Mouse (Mus musculus): ENCODE results near the gene Scyl1. TPM values are rescaled to one million over a fixed set of nuclear protein-coding genes. Genes with fewer than 3 reads are reported as not detected.
A peak's percentile ranks its signal among the peaks of the same experiment; 100 is the strongest.

Gene Scyl1
- polyA plus RNA-seq, 1 experiment from 2014 or later = 48.8 TPM

DNA sequence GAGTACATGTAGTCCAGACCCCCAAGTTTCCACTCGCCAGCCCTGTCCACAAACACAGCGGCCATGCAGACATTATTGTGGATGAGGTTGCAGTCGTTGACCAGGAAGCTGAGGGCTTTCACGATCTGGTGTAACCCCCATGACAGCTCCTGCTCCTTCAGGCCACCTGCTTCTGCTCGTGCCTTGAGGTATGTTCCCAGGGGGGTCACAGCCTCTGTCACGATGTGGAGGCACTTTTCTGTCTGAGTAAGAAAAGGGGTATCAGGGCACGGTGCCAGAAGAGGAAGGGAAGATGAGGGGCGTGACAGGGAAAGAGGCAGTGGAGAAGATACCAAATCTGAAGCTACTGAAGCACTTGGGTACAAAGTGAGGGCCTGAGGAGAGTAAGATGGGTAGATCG lies 908 bp downstream of the Scyl1 start:
- Histone ChIP-seq H3K27ac (ENCODE audit: low read depth, low read length) (peak overlapping the region; percentile 87), H3K4me3 (ENCODE audit: low read depth, low read length) (peak overlapping the region; percentile 76), H3K4me1 (replicated peaks; ENCODE audit: control insufficient read depth, insufficient read depth, low read length) (0 out of 2 replicates have a peak, but pooled peaks cover 5% of the 10 kb centered on the region), H3K36me3 (ENCODE audit: control insufficient read depth, insufficient read depth) (peaks cover 37% of the 10 kb centered on the region), H3K9ac (ENCODE audit: low read depth, low read length) (peak overlapping the region; percentile 92), H3K9me3 (ENCODE audit: control insufficient read depth) (no peaks in the 10 kb centered on the region), H3K27me3 (replicated peaks; ENCODE audit: control insufficient read depth, insufficient read depth, low read length) (no peaks in the 10 kb centered on the region), H3K4me2 (replicated peaks; ENCODE audit: low read depth) (peak overlapping the region; percentile 86)
- no peak for ATAC-seq
- no peak for TF ChIP-seq CTCF (IDR thresholded peaks at IDR 0.05; ENCODE audit: low read depth)
- WGBS = 32% methylated on average over 9 of the region's 9 CpGs

DNA sequence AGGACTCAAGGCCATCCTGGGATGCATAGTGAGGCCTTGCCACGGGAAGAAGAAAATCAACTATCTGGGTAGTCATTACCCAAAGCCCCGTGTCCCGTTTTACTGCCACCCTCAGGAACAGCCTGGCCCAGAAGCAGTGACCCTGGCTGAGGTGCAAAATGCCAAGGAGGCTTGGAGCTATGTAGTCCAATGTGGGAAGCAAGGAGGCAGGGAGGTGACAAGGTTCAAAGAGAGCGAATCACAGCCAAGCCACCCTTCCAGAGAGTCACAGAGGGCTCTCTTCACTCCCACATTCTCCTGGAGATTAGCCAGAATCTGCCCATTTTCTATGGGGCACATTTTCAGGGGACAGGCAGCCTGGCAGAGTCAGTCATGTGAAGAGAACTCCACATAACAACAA lies 3.9 kb downstream of the Scyl1 start:
- H3K36me3 ChIP-seq (ENCODE audit: control insufficient read depth, insufficient read depth) = peaks cover 63% of the 10 kb centered on the region
- no peak overlapping the region for H3K9ac ChIP-seq (ENCODE audit: low read depth, low read length)
- H3K4me3 ChIP-seq (ENCODE audit: low read depth, low read length) = no peak overlapping the region
- H3K27ac ChIP-seq (ENCODE audit: low read depth, low read length) = no peak overlapping the region
- H3K9me3 ChIP-seq (ENCODE audit: control insufficient read depth) = no peaks in the 10 kb centered on the region
- H3K4me1 ChIP-seq (replicated peaks; ENCODE audit: control insufficient read depth, insufficient read depth, low read length) = 0 out of 2 replicates have a peak, but pooled peaks cover 5% of the 10 kb centered on the region
- ATAC-seq = no peak
- TF ChIP-seq CTCF (IDR thresholded peaks at IDR 0.05; ENCODE audit: low read depth) = no peak
- WGBS = 84% methylated on average over 4 of the region's 4 CpGs
- H3K27me3 ChIP-seq (replicated peaks; ENCODE audit: control insufficient read depth, insufficient read depth, low read length) = no peaks in the 10 kb centered on the region
- no peak overlapping the region for H3K4me2 ChIP-seq (replicated peaks; ENCODE audit: low read depth)

DNA sequence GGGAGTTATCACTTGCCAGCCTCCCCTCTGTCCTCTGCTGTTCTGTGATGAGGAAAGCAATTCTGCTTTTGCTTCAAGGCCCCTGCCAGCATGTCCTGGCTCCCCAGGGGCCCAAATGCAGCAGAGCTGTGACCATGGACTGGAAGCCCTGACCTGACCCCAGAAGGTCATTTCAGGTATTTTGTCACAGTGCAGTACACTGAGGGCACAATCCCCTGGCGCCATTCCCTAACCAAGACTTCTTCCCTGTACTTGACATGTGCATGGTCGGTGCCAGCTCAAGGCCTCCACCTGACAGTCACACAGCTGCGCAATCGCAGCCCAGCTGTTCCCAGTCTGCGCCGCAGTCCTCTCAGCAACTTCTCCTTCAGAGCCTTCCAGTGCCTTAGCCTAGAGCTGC lies 8.1 kb downstream of the Scyl1 start:
- H3K4me1 ChIP-seq (replicated peaks; ENCODE audit: control insufficient read depth, insufficient read depth, low read length) = no peaks in the 10 kb centered on the region
- peaks cover 89% of the 10 kb centered on the region for H3K36me3 ChIP-seq (ENCODE audit: control insufficient read depth, insufficient read depth)
- no peak for ATAC-seq
- no peak overlapping the region for H3K4me3 ChIP-seq (ENCODE audit: low read depth, low read length)
- WGBS = 95% methylated on average over 6 of the region's 6 CpGs
- no peaks in the 10 kb centered on the region for H3K27me3 ChIP-seq (replicated peaks; ENCODE audit: control insufficient read depth, insufficient read depth, low read length)
- TF ChIP-seq CTCF (IDR thresholded peaks at IDR 0.05; ENCODE audit: low read depth) = no peak
- no peak overlapping the region for H3K4me2 ChIP-seq (replicated peaks; ENCODE audit: low read depth)
- no peak overlapping the region for H3K27ac ChIP-seq (ENCODE audit: low read depth, low read length)
- H3K9me3 ChIP-seq (ENCODE audit: control insufficient read depth) = no peaks in the 10 kb centered on the region
- H3K9ac ChIP-seq (ENCODE audit: low read depth, low read length) = no peak overlapping the region

DNA sequence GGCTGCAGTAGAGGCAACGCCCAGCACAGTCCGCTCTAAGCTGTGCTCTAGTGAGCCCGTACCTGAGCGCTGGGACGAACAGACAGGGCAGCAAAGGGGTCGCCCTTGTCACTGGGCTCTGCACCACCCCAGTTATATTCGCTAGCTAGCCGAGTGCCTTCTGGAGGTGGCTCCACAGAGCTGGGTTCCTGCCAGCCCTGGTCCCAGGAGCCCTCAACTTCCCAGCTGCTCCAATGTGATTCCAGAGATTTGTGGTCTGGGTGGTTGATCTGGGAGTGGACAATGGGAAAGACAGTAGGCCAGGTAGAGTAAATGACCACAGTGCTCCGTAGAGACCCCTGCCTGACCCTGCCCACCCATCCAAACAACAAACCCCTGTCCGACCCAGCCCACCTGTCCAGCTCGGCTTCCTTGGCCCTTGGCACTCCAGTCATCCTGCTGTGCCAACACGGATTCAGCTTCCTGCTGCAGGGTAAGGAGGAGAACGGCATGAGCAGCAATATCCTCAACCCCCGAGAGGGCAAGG lies 12.3 kb downstream of the Scyl1 start:
- no peak overlapping the region for H3K4me2 ChIP-seq (replicated peaks; ENCODE audit: low read depth)
- peaks cover 68% of the 10 kb centered on the region for H3K36me3 ChIP-seq (ENCODE audit: control insufficient read depth, insufficient read depth)
- 0 out of 2 replicates have a peak, but pooled peaks cover 6% of the 10 kb centered on the region for H3K27me3 ChIP-seq (replicated peaks; ENCODE audit: control insufficient read depth, insufficient read depth, low read length)
- no peaks in the 10 kb centered on the region for H3K4me1 ChIP-seq (replicated peaks; ENCODE audit: control insufficient read depth, insufficient read depth, low read length)
- H3K4me3 ChIP-seq (ENCODE audit: low read depth, low read length) = no peak overlapping the region
- no peaks in the 10 kb centered on the region for H3K9me3 ChIP-seq (ENCODE audit: control insufficient read depth)
- 93% methylated on average over 14 of the region's 14 CpGs for WGBS
- ATAC-seq = no peak
- H3K9ac ChIP-seq (ENCODE audit: low read depth, low read length) = no peak overlapping the region
- no peak overlapping the region for H3K27ac ChIP-seq (ENCODE audit: low read depth, low read length)
- no peak for TF ChIP-seq CTCF (IDR thresholded peaks at IDR 0.05; ENCODE audit: low read depth)

DNA sequence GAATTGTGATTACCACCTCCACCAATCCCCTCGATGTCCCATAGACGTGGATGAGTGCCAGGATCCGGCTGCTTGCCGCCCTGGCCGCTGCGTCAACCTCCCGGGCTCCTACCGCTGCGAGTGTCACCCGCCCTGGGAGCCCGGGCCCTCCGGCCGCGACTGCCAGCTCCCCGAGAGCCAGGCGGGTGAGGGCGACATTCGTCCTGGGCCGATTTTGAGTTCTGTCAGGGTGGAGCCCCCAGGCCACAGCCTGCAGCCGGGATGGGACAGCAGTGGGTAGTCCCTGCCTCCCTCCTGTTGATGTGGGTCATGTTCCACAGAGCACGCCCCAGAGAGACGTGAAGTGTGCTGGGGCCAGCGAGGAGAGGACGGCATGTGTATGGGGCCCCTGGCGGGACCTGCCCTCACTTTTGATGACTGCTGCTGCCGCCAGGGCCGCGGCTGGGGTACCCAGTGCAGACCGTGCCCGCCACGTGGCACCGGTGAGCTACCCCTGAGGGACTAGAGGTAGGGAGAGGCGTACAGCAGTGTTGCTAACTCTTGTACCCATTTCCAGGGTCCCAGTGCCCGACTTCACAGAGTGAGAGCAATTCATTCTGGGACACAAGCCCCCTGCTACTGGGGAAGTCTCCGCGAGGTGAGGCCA lies 14.1 kb downstream of the Scyl1 start:
- H3K9me3 ChIP-seq (ENCODE audit: control insufficient read depth) = no peaks in the 10 kb centered on the region
- H3K36me3 ChIP-seq (ENCODE audit: control insufficient read depth, insufficient read depth) = peaks cover 60% of the 10 kb centered on the region
- no peak overlapping the region for H3K9ac ChIP-seq (ENCODE audit: low read depth, low read length)
- ATAC-seq = no peak
- no peak overlapping the region for H3K4me3 ChIP-seq (ENCODE audit: low read depth, low read length)
- 40% methylated on average over 35 of the region's 36 CpGs for WGBS
- H3K4me1 ChIP-seq (replicated peaks; ENCODE audit: control insufficient read depth, insufficient read depth, low read length) = no peaks in the 10 kb centered on the region
- no peak for TF ChIP-seq CTCF (IDR thresholded peaks at IDR 0.05; ENCODE audit: low read depth)
- no peak overlapping the region for H3K27ac ChIP-seq (ENCODE audit: low read depth, low read length)
- peak overlapping the region; percentile 37 for H3K4me2 ChIP-seq (replicated peaks; ENCODE audit: low read depth)
- 0 out of 2 replicates have a peak, but pooled peaks cover 6% of the 10 kb centered on the region for H3K27me3 ChIP-seq (replicated peaks; ENCODE audit: control insufficient read depth, insufficient read depth, low read length)

DNA sequence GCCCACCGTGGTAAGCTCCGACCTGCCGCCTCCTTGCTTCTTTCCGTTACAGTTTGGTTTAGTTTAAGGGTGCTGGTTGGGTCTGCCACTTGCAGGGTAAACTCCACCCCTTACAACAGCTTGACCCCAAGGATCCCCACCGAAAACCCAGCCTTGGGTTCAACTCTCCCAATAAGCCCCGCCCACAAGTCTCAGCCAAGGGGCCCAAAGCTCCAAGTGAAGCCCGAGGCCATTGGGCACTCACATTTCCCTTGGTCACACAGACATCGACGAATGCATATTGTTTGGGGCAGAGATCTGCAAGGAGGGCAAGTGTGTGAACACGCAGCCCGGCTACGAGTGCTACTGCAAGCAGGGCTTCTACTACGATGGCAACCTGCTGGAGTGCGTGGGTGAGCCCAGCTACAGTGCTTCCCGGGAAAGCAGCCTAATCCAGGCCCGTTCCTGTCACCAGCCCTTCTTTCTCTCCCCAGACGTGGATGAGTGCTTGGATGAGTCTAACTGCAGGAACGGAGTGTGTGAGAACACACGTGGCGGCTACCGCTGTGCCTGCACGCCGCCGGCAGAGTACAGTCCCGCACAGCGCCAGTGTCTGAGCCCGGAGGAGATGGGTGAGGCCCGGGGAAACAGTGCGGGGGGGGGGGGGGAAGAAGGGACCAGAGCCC lies 14.8 kb downstream of the Scyl1 start:
- no peak overlapping the region for H3K27ac ChIP-seq (ENCODE audit: low read depth, low read length)
- no peak overlapping the region for H3K4me3 ChIP-seq (ENCODE audit: low read depth, low read length)
- WGBS = 35% methylated on average over 28 of the region's 29 CpGs
- H3K27me3 ChIP-seq (replicated peaks; ENCODE audit: control insufficient read depth, insufficient read depth, low read length) = 0 out of 2 replicates have a peak, but pooled peaks cover 6% of the 10 kb centered on the region
- peak overlapping the region; percentile 37 for H3K4me2 ChIP-seq (replicated peaks; ENCODE audit: low read depth)
- H3K9me3 ChIP-seq (ENCODE audit: control insufficient read depth) = no peaks in the 10 kb centered on the region
- 0 out of 2 replicates have a peak, but pooled peaks have one; percentile 37 for ATAC-seq
- no peak overlapping the region for H3K9ac ChIP-seq (ENCODE audit: low read depth, low read length)
- H3K4me1 ChIP-seq (replicated peaks; ENCODE audit: control insufficient read depth, insufficient read depth, low read length) = no peaks in the 10 kb centered on the region
- no peak for TF ChIP-seq CTCF (IDR thresholded peaks at IDR 0.05; ENCODE audit: low read depth)
- peaks cover 56% of the 10 kb centered on the region for H3K36me3 ChIP-seq (ENCODE audit: control insufficient read depth, insufficient read depth)
